Mouse (Mus musculus) thymus, postnatal 36 days (tissue): ENCODE data around the gene Hdac9.
"Not testable (repeated sequence)": the region's sequence is repeated elsewhere in the genome, so short reads cannot be mapped to it uniquely, and the experiment has no call there.

Experiments used
- DNase-seq, 2 experiments: peaks; one replicate each; pipeline ENCODE4 v3.0.0; 2022; ENCODE audit warnings: mixed read lengths in 2 of 2

Gene Hdac9

GRCm38 (mm10) chr12:34040949-34041348, 875.9 kb downstream of the Hdac9 start:
- no peak for DNase-seq

GRCm38 (mm10) chr12:34040061-34040460, 876.8 kb downstream of the Hdac9 start:
- DNase-seq: no peak

- DNase-seq: not testable (repeated sequence)
These were observed 907.1 kb downstream of the Hdac9 start for GRCm38 (mm10) chr12:34009796-34010195.
